Mouse (Mus musculus): ENCODE results near the gene Cox6a2.
"Not testable (repeated sequence)": the region's sequence is repeated elsewhere in the genome, so short reads cannot be mapped to it uniquely, and the experiment has no call there.

Gene Cox6a2

DNA sequence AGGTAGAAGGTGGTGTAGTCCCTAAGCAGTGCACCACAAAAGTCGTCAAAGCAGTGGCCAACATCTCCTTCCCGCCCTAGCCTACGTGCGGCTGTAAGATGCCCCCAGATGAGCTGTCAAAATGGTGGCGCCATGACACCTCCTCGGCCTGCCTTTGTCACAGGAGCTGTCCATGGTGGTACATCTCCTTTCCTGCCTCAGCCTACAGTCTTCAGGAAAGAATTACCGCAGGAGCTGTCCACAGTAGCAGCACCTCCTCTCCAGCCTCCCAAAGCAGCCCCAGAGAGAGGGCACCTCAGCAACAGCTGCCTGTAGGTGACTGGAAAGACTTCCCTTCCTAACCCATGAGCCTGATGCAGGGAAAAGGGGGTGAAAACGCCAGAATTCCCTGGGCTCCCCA, 25.6 kb upstream of the Cox6a2 start:
- DNase-seq, result no peak

GRCm38 (mm10) chr7:128220936-128221335, 14.7 kb upstream of the Cox6a2 start:
- peak; percentile 58 for DNase-seq

DNA sequence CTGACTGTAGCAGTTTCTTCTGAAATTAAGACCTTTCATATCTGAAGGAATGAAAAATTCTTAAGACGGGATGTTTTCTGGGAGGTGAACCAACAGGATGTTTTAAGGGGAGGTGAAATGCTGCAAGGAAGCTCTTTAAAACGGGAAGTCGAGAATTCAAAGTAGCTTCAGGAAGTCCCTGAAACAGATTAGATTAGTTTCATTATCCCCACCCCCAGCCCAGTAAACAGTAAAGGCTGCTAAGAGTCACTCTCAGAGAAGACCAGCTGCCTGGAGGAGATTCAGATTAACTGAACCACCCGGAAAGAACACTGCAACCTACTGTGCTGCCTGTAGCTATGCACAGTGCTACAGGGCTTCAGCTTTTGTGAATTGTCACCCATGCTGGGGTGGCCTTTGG, 13.8 kb upstream of the Cox6a2 start:
- DNase-seq, result no peak

DNA sequence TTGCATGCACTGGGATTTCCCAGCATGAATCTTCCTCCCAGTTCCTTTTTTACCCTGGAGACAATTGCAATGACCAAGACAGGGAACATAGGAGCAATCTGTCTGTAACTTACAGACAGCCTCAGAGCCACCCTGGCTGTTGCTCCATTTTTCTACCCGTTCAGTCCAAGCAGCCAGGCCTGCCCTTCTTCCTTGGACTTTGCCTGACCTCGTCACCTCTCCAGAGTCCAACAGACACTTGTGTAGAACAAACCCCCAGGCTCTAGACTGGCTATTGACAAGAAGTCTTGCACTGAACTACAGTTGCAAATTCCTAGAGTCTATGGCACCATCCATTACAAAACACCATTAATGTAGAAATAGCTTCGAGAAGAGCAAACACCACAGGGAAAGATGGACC, 3.6 kb upstream of the Cox6a2 start:
- DNase-seq, result peak; percentile 75

GRCm38 (mm10) chr7:128208187-128208586, 2.0 kb upstream of the Cox6a2 start:
- DNase-seq, result peak; percentile 62

DNA sequence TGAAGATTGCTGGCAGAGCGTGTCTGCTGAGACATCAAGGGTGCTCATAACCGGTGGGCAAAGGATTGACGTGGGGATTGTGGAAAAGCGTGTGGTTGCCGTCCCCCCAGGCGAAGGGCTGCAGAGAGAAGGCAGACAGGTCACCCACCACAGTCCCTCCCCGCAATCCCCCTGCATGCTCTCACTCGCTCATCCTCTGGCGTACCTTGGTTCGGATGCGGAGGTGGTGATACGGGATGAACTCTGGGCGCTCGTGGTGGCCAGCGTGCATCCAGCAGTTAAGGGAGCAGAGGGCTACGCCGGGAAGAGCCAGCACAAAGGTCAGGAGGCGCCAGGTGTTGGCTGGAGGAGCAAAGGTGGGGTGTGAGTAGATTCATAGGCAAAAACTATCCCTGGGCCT, 492 bp downstream of the Cox6a2 start:
- DNase-seq, result no peak

DNA sequence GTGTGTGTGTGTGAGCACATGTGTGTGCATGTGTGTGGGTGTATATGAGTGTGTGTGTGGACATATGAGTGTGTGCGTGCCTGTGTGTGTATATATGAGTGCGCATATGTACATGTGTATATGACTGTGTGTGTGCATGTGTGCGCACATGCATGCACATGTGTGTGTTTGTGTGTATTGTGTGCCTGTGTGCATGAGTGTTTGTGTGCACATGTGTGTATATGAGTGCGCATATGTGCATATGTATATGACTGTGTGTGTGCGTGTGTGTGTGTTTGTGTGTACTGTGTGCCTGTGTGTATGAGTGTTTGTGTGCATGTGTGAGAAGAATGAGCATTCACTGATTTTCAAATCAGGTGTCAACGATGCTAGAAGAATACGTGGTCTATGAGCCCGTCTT, 2.0 kb downstream of the Cox6a2 start:
- DNase-seq, result no peak

- no peak for DNase-seq
Measured at GRCm38 (mm10) chr7:128203071-128203470, 3.1 kb downstream of the Cox6a2 start.

GRCm38 (mm10) chr7:128201607-128202006, 4.6 kb downstream of the Cox6a2 start:
- DNase-seq, result no peak

- no peak for DNase-seq
Measured at GRCm38 (mm10) chr7:128181691-128182090, 24.5 kb downstream of the Cox6a2 start.

DNA sequence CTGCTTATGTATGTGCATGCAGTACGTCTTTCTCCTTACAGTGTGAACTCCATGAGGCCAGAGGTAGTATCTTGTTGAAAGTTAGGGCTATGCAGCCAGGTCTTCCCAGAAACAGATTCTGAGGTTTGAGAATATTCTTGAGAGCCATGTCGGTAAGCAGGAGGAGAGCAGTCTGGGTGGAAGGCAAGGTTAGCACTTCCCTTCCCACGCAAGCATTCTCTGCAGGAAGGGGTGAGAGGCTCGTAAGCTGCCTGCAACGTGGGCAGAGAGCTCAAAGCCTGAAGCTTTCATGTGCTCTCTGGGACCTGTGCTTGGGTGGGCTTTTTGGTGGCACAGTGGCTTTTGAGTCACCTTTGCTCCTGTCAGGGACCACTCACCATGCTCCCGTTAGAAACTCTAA, 25.6 kb downstream of the Cox6a2 start:
- no peak for DNase-seq

DNA sequence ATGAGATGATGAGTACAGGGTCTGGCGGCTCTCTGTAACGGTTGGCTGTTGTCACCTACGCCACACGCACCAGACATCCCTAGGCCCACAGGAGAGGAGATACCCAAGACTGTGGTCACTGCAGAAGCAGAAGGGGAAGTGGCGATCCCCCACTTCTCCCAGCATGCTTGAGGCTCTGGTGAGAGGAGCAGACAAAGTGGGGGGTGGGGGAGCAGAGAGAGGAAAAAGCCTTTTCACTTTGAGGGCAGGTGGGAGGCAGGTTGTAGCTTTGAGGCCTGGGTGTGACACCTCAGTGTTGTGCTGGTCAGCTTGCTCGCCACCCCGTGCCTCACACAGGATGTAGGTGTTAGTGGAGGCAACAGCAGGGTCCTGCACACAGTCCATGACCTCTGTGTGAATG, 26.1 kb downstream of the Cox6a2 start:
- no peak for DNase-seq

GRCm38 (mm10) chr7:128178385-128178784, 27.8 kb downstream of the Cox6a2 start:
- DNase-seq, result no peak

GRCm38 (mm10) chr7:128169996-128170395, 36.2 kb downstream of the Cox6a2 start:
- no peak for DNase-seq

DNA sequence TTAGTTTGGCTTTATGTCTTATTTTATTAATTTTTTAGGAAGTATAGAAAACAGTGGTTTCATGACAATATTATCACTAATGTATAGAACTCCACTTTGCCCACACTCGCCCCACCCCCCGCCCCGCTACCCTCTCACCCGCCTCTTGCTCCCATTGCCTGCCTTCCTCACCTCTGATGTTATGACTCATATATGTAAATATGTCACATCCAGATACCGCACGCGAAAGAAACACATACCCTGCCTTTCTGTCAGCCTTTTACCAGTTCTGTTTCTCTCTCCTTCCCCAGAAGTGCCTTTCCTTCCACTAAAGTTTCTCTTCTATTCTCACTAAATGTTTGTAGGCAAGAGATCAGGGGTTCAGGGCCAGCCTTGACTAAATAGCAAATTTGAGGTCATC, 39.8 kb downstream of the Cox6a2 start:
- no peak for DNase-seq

- no peak for DNase-seq
Measured at GRCm38 (mm10) chr7:128164001-128164400, 42.2 kb downstream of the Cox6a2 start.

- not testable (repeated sequence) for DNase-seq
Measured at GRCm38 (mm10) chr7:128158688-128159354, 47.4 kb downstream of the Cox6a2 start.

All from kidney, adult 9 months (tissue).